17 mouse cellular contexts compared by ENCODE assay signal in genomic region chr7:96907971-96908680, GRCm38 (mm10). TPM values are rescaled to one million over a fixed set of nuclear protein-coding genes. Genes with fewer than 3 reads are reported as not detected.
DNase-seq lines count a peak whose midpoint lies in the region; ATAC-seq lines count a peak whose summit lies in the region.
"Had no signal": no experiment of that assay in that cellular context is flagged by ENCODE, and none has a peak within 500 bp of the region (broad histone marks: within the 10 kb centered on the region; RNA-seq: fewer than 3 reads in every experiment).

No protein-coding gene starts in this region.

- no peak for ATAC-seq in hindbrain, embryonic 12.5 days (ENCODE audit: low FRiP score)
- ATAC-seq in hindbrain, embryonic 16.5 days: no peak
- no peak for ATAC-seq in forebrain, embryonic 15.5 days (replicated peaks)
- ATAC-seq: Patski had no signal

- no peak overlapping the region for H3K4me3 ChIP-seq in hindbrain, embryonic 12.5 days
- no peak overlapping the region for H3K4me3 ChIP-seq in hindbrain, embryonic 16.5 days (ENCODE audit: low read length)
- no peak overlapping the region for H3K4me3 ChIP-seq in forebrain, embryonic 15.5 days
- H3K4me3 ChIP-seq: liver, embryonic 15.5 days; megakaryocyte, embryonic 14.5 days had no signal

- 55% methylated on average over 16 of the region's 16 CpGs for WGBS in hindbrain, embryonic 12.5 days
- 53% methylated on average over 16 of the region's 16 CpGs for WGBS in hindbrain, embryonic 16.5 days
- 72% methylated on average over 16 of the region's 16 CpGs for WGBS in forebrain, embryonic 15.5 days

- peak; percentile 32 for DNase-seq in testis, postnatal 10 days (ENCODE audit: low spot score)
- no peak for DNase-seq in testis, postnatal 14 days (ENCODE audit: low spot score)
- DNase-seq in urinary bladder, adult 18-20 months (ENCODE audit: low spot score in 2 of 2): no peak
- no peak for DNase-seq in kidney, adult 8-10 months
- DNase-seq: adrenal gland, postnatal 36 days; cerebellum, adult 9-10 months; gastrocnemius, postnatal 14 days; kidney, adult 18-20 months; kidney, postnatal 36 days; lung, postnatal 10 days; thymus, adult 2 months had no signal

- peaks cover 6% of the 10 kb centered on the region; the same call in 1 of the 2 replicates for H3K36me3 ChIP-seq in hindbrain, embryonic 12.5 days
- no peaks in the 10 kb centered on the region for H3K36me3 ChIP-seq in hindbrain, embryonic 16.5 days (ENCODE audit: control insufficient read depth, insufficient read depth, low read length)
- peaks cover 8% of the 10 kb centered on the region for H3K36me3 ChIP-seq in forebrain, embryonic 15.5 days
- H3K36me3 ChIP-seq: liver, embryonic 15.5 days had no signal

- H3K4me1 ChIP-seq in hindbrain, embryonic 12.5 days: peaks cover 41% of the 10 kb centered on the region
- no peaks in the 10 kb centered on the region for H3K4me1 ChIP-seq in hindbrain, embryonic 16.5 days (ENCODE audit: control insufficient read depth, insufficient read depth, low read depth, low read length)
- peaks cover 31% of the 10 kb centered on the region for H3K4me1 ChIP-seq in forebrain, embryonic 15.5 days
- H3K4me1 ChIP-seq: liver, embryonic 15.5 days; megakaryocyte, embryonic 14.5 days had no signal

- H3K27ac ChIP-seq in hindbrain, embryonic 12.5 days: peak overlapping the region; percentile 36; the same call in 1 of the 2 replicates
- no peak overlapping the region for H3K27ac ChIP-seq in hindbrain, embryonic 16.5 days (ENCODE audit: low read depth, low read length)
- H3K27ac ChIP-seq in forebrain, embryonic 15.5 days (replicated peaks): peak overlapping the region; percentile 69
- H3K27ac ChIP-seq: liver, embryonic 15.5 days had no signal

- H3K4me2 ChIP-seq in hindbrain, embryonic 12.5 days (replicated peaks): no peak overlapping the region
- no peak overlapping the region for H3K4me2 ChIP-seq in hindbrain, embryonic 16.5 days (ENCODE audit: low read length)
- H3K4me2 ChIP-seq in forebrain, embryonic 15.5 days (replicated peaks): no peak overlapping the region
- H3K4me2 ChIP-seq: liver, embryonic 15.5 days had no signal

- no peak overlapping the region for H3K9ac ChIP-seq in hindbrain, embryonic 12.5 days
- H3K9ac ChIP-seq in hindbrain, embryonic 16.5 days (ENCODE audit: low read depth, low read length): no peak overlapping the region
- H3K9ac ChIP-seq in forebrain, embryonic 15.5 days (replicated peaks): no peak overlapping the region
- H3K9ac ChIP-seq: liver, embryonic 15.5 days had no signal

- peaks cover 6% of the 10 kb centered on the region for H3K27me3 ChIP-seq in hindbrain, embryonic 12.5 days
- no peaks in the 10 kb centered on the region; the same call in 1 of the 2 replicates for H3K27me3 ChIP-seq in hindbrain, embryonic 16.5 days (replicated peaks; ENCODE audit: control insufficient read depth, insufficient read depth, low read length)
- H3K27me3 ChIP-seq in forebrain, embryonic 15.5 days: no peaks in the 10 kb centered on the region
- H3K27me3 ChIP-seq: liver, embryonic 15.5 days; Patski had no signal

- H3K9me3 ChIP-seq in hindbrain, embryonic 12.5 days (replicated peaks): no peaks in the 10 kb centered on the region
- no peaks in the 10 kb centered on the region for H3K9me3 ChIP-seq in hindbrain, embryonic 16.5 days (ENCODE audit: control insufficient read depth, low read length)
- no peaks in the 10 kb centered on the region for H3K9me3 ChIP-seq in forebrain, embryonic 15.5 days
- H3K9me3 ChIP-seq: liver, embryonic 15.5 days; megakaryocyte, embryonic 14.5 days had no signal

RNA-seq across cellular contexts. Expression of gene Nars2, which starts 43.2 kb away (rescaled TPM):
- 19.7 and 21.3 TPM in 2 replicates for polyA plus RNA-seq in hindbrain, embryonic 12.5 days (2016; fragmentation: Nextera tagmentation; extraction: Ambion mirVana)
- polyA plus RNA-seq in hindbrain, embryonic 16.5 days (2015; fragmentation: Nextera tagmentation; extraction: Ambion mirVana): 16.6 and 16.9 TPM in 2 replicates
- polyA plus RNA-seq in forebrain, embryonic 15.5 days (2015; fragmentation: Nextera tagmentation; extraction: Ambion mirVana): 23.5 and 24.1 TPM in 2 replicates
